Mouse (Mus musculus): Measurements from ENCODE around the gene March9. TPM values are rescaled to one million over a fixed set of nuclear protein-coding genes. Genes with fewer than 3 reads are reported as not detected.
A peak's percentile ranks its signal among the peaks of the same experiment; 100 is the strongest.

March9 gene
- polyA plus RNA-seq, 2 experiments, result 0.07 TPM; not detected in 1

GRCm38 (mm10) chr10:127040569-127041214, 19.3 kb downstream of the March9 start:
- Histone ChIP-seq H3K27ac (no peak overlapping the region), H3K9me3 (ENCODE audit: control insufficient read depth, low read length) (no peaks in the 10 kb centered on the region), H3K4me3 (ENCODE audit: insufficient read depth in 1 of 2, low read depth in 2 of 2, low read length in 2 of 2) (peak overlapping the region; percentile 60 to 66), H3K9ac (replicated peaks) (peak overlapping the region; percentile 50), H3K4me1 (replicated peaks; ENCODE audit: control insufficient read depth in 2 of 2, insufficient read depth in 2 of 2, low read length in 1 of 2) (peaks cover 0 to 7% of the 10 kb centered on the region in 2 experiments; a peak in 3 of 4 replicates), H3K27me3 (ENCODE audit: control insufficient read depth, insufficient read depth, low read length) (peaks cover 20% of the 10 kb centered on the region), H3K36me3 (replicated peaks; ENCODE audit: control insufficient read depth, insufficient read depth, low read depth) (no peaks in the 10 kb centered on the region; the same call in 1 of the 2 replicates), H3K4me2 (ENCODE audit: low read depth) (peak overlapping the region; percentile 89)
- TF ChIP-seq CTCF (IDR thresholded peaks at IDR 0.05; ENCODE audit: low read depth), result no peak
- TF ChIP-seq EP300 (IDR thresholded peaks at IDR 0.05; ENCODE audit: low read depth), result no peak
- DNase-seq (ENCODE audit: low read depth in 3 of 3, low spot score in 3 of 3) (no peak), ATAC-seq (ENCODE audit: insufficient read depth) (no peak)
- WGBS (ENCODE audit: insufficient replicate concordance), result 3% methylated on average over 20 of the region's 20 CpGs

- TF ChIP-seq CTCF (IDR thresholded peaks at IDR 0.05; ENCODE audit: low read depth) (no peak), EP300 (IDR thresholded peaks at IDR 0.05; ENCODE audit: low read depth) (no peak)
- Histone ChIP-seq H3K9ac (replicated peaks) (no peak overlapping the region), H3K27me3 (ENCODE audit: control insufficient read depth, insufficient read depth, low read length) (peaks cover 20% of the 10 kb centered on the region), H3K4me1 (replicated peaks; ENCODE audit: control insufficient read depth in 2 of 2, insufficient read depth in 2 of 2, low read length in 1 of 2) (peaks cover 0 to 3% of the 10 kb centered on the region in 2 experiments; a peak in 3 of 4 replicates), H3K27ac (no peak overlapping the region), H3K4me3 (ENCODE audit: insufficient read depth in 1 of 2, low read depth in 2 of 2, low read length in 2 of 2) (no peak overlapping the region), H3K4me2 (ENCODE audit: low read depth) (no peak overlapping the region), H3K36me3 (replicated peaks; ENCODE audit: control insufficient read depth, insufficient read depth, low read depth) (no peaks in the 10 kb centered on the region), H3K9me3 (ENCODE audit: control insufficient read depth, low read length) (no peaks in the 10 kb centered on the region)
- no peak for ATAC-seq (ENCODE audit: insufficient read depth)
- 64% methylated on average over 12 of the region's 12 CpGs for WGBS (ENCODE audit: insufficient replicate concordance)
- no peak for DNase-seq (ENCODE audit: low read depth in 3 of 3, low spot score in 3 of 3)
Observed at GRCm38 (mm10) chr10:127037641-127038040, 22.3 kb downstream of the March9 start.

GRCm38 (mm10) chr10:127036273-127036672, 23.7 kb downstream of the March9 start:
- no peaks in the 10 kb centered on the region for H3K36me3 ChIP-seq (replicated peaks; ENCODE audit: control insufficient read depth, insufficient read depth, low read depth)
- H3K27ac ChIP-seq, result no peak overlapping the region
- no peak overlapping the region for H3K9ac ChIP-seq (replicated peaks)
- H3K4me1 ChIP-seq (replicated peaks; ENCODE audit: control insufficient read depth in 2 of 2, insufficient read depth in 2 of 2, low read length in 1 of 2), result no peaks in the 10 kb centered on the region
- no peak overlapping the region for H3K4me3 ChIP-seq (ENCODE audit: insufficient read depth in 1 of 2, low read depth in 2 of 2, low read length in 2 of 2)
- DNase-seq (ENCODE audit: low read depth in 3 of 3, low spot score in 3 of 3), result no peak
- ATAC-seq (ENCODE audit: insufficient read depth), result no peak
- H3K4me2 ChIP-seq (ENCODE audit: low read depth), result no peak overlapping the region
- WGBS (ENCODE audit: insufficient replicate concordance), result 69% methylated on average over 12 of the region's 12 CpGs
- TF ChIP-seq EP300 (IDR thresholded peaks at IDR 0.05; ENCODE audit: low read depth) (no peak), CTCF (IDR thresholded peaks at IDR 0.05; ENCODE audit: low read depth) (no peak)
- peaks cover 17% of the 10 kb centered on the region for H3K27me3 ChIP-seq (ENCODE audit: control insufficient read depth, insufficient read depth, low read length)
- H3K9me3 ChIP-seq (ENCODE audit: control insufficient read depth, low read length), result no peaks in the 10 kb centered on the region

DNA sequence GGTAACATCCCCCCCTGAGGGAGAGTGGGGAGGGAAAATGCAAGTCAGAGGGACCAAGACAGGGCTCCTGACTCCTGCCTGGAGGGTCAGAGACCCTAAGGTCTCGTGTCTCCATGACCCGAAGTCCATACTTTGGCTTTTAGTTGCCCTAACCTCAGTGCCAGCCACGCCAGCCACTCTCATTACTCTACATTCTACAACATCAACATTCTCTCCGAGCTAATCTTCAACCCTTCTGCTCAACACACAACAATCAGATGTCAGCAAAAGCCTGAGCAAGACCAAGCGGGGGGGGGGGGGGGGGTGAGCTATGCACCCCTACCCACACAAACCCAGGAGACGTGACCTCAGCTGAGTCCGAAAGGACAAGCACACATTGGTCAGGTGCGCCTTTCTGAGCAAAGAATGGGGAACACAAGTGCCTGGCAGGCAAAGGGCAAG, 26.7 kb downstream of the March9 start:
- 56% methylated on average over 8 of the region's 8 CpGs for WGBS (ENCODE audit: insufficient replicate concordance)
- peaks cover 4% of the 10 kb centered on the region for H3K36me3 ChIP-seq (replicated peaks; ENCODE audit: control insufficient read depth, insufficient read depth, low read depth)
- H3K9me3 ChIP-seq (ENCODE audit: control insufficient read depth, low read length), result no peaks in the 10 kb centered on the region
- no peak overlapping the region for H3K4me2 ChIP-seq (ENCODE audit: low read depth)
- H3K27me3 ChIP-seq (ENCODE audit: control insufficient read depth, insufficient read depth, low read length), result no peaks in the 10 kb centered on the region; the same call in 1 of the 2 replicates
- H3K4me3 ChIP-seq (ENCODE audit: insufficient read depth in 1 of 2, low read depth in 2 of 2, low read length in 2 of 2), result no peak overlapping the region
- TF ChIP-seq EP300 (IDR thresholded peaks at IDR 0.05; ENCODE audit: low read depth), result no peak
- no peak for TF ChIP-seq CTCF (IDR thresholded peaks at IDR 0.05; ENCODE audit: low read depth)
- DNase-seq (ENCODE audit: low read depth in 3 of 3, low spot score in 3 of 3) (no peak), ATAC-seq (ENCODE audit: insufficient read depth) (no peak)
- H3K4me1 ChIP-seq (replicated peaks; ENCODE audit: control insufficient read depth in 2 of 2, insufficient read depth in 2 of 2, low read length in 1 of 2), result 0 out of 4 replicates have a peak, but pooled peaks cover 0 to 2% of the 10 kb centered on the region in 2 experiments
- no peak overlapping the region for H3K9ac ChIP-seq (replicated peaks)
- no peak overlapping the region for H3K27ac ChIP-seq
